Mouse (Mus musculus): Measurements from ENCODE around the gene Hbq1b. TPM values are rescaled to one million over a fixed set of nuclear protein-coding genes. Genes with fewer than 3 reads are reported as not detected.
A peak's percentile ranks its signal among the peaks of the same experiment; 100 is the strongest.
"Not testable (repeated sequence)": the region's sequence is repeated elsewhere in the genome, so short reads cannot be mapped to it uniquely, and the experiment has no call there.

Gene Hbq1b
- polyA plus RNA-seq, 1 experiment = not detected

DNA sequence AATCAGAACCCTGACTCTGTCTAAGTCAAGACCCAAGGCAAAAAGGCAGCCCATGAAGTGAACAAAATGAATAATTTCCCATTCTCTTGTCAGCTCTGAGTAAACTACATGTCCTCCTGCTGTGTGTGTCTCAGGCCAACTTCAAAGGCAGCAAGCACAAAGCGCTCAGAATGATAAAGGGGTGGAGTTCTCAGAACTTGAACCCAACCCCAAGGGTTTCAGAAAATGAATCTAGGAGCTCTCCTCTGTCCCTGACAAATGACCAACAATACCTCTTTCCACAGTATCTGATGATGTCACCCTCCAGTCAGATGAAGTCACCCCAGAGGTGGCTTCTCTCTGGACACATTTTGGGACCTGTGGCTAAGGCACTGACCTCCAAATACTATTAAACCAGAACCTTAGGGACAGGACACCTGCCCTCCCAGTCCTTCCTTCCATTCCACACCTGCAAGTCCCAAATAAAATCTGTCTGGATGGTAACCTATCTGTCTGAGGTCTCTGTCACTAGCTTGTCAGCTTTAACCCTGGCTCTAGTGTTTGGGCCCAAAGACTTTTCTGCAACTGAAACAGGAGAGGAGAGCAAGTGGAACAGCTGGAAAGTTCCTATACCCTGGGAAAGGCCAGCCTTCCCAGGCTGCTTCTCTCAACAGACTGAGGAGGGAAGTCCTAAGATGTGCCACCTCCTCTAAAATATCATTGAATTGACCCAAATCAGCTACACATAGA is 5.2 kb upstream of the Hbq1b start:
- Histone ChIP-seq H3K79me2 (ENCODE audit: control insufficient read depth, insufficient read depth) (no peaks in the 10 kb centered on the region), H3K4me3 (ENCODE audit: insufficient read depth, poor library complexity, severe bottlenecking) (no peak overlapping the region), H3K27me3 (ENCODE audit: control insufficient read depth, insufficient read depth, insufficient read length) (peaks cover 32% of the 10 kb centered on the region), H3K79me3 (ENCODE audit: low read depth) (no peaks in the 10 kb centered on the region), H3ac (ENCODE audit: control insufficient read depth, insufficient read length, low read depth) (no peak overlapping the region), H3K36me3 (ENCODE audit: control insufficient read depth, insufficient read depth) (no peaks in the 10 kb centered on the region)
- TF ChIP-seq MYOG (IDR thresholded peaks at IDR 0.05; ENCODE audit: control insufficient read depth, extremely low read depth, insufficient read length) (no peak), USF1 (IDR thresholded peaks at IDR 0.05; ENCODE audit: low read depth) (no peak), CEBPB (IDR thresholded peaks at IDR 0.05; ENCODE audit: low read depth) (no peak), FOSL1 (IDR thresholded peaks at IDR 0.05; ENCODE audit: insufficient read depth, low read length, poor library complexity, severe bottlenecking) (no peak), MAX (IDR thresholded peaks at IDR 0.05) (no peak), CTCF (IDR thresholded peaks at IDR 0.05; ENCODE audit: control insufficient read depth, insufficient read depth, insufficient read length) (no peak), MYOD1 (IDR thresholded peaks at IDR 0.05; ENCODE audit: control insufficient read depth, insufficient read length, low read depth) (no peak)

DNA sequence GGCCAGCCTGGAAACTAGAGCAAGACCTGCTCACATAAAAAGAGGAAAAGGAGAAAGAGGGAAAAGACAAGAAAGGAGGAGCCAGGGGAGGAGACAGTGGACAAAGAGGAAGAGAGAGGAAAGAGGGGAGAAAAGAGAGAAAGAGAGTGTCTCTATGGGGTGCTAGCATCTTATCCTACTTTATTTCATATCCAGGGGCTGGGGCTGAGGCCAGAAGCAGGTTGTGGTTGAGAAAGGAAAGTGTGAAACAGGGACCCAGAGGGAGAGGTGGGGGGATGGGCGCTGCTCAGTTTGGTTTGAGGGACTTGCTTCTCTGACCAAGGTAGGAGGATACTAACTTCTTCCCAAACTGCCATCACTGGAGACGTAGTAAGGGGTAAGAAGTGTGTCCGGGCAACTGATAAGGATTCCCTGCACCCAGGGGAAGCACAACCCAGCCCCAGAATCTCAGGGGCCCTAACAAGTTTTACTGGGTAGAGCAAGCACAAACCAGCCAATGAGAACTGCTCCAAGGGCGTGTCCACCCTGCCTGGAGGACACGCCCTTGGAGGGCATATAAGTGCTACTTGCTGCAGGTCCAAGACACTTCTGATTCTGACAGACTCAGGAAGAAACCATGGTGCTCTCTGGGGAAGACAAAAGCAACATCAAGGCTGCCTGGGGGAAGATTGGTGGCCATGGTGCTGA is 3.5 kb upstream of the Hbq1b start, which contains the start of gene Hba-a1:
TSS of gene Hba-a1 (plus strand) at position 421 of the 687 bp plus-strand sequence.
- H3K79me2 ChIP-seq (ENCODE audit: control insufficient read depth, insufficient read depth); H3K4me3 ChIP-seq (ENCODE audit: insufficient read depth, poor library complexity, severe bottlenecking); H3K79me3 ChIP-seq (ENCODE audit: low read depth); H3ac ChIP-seq (ENCODE audit: control insufficient read depth, insufficient read length, low read depth); H3K36me3 ChIP-seq (ENCODE audit: control insufficient read depth, insufficient read depth): not testable (repeated sequence)
- peaks cover 21% of the 10 kb centered on the region for H3K27me3 ChIP-seq (ENCODE audit: control insufficient read depth, insufficient read depth, insufficient read length)

DNA sequence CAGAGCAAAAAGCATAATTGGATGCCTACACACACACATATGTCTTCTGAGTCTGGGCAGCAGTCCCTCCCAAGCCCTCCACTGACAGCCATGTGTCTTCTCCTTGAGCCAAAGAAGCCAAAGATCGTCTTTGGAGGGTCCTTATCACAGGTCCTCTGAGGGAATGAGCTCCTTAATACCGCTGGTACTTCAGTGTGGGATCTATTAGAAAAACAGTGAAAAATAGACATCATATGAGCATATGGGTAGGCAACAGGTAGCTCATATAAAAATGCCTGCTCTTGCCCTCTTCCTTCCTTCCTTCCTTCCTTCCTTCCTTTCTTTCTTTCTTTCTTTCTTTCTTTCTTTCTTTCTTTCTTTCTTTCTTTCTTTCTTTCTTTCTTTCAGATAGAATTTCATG is 2.2 kb upstream of the Hbq1b start:
- H3K79me2 ChIP-seq (ENCODE audit: control insufficient read depth, insufficient read depth); H3ac ChIP-seq (ENCODE audit: control insufficient read depth, insufficient read length, low read depth); H3K36me3 ChIP-seq (ENCODE audit: control insufficient read depth, insufficient read depth); H3K79me3 ChIP-seq (ENCODE audit: low read depth); H3K4me3 ChIP-seq (ENCODE audit: insufficient read depth, poor library complexity, severe bottlenecking): not testable (repeated sequence)
- peaks cover 12% of the 10 kb centered on the region for H3K27me3 ChIP-seq (ENCODE audit: control insufficient read depth, insufficient read depth, insufficient read length)

DNA sequence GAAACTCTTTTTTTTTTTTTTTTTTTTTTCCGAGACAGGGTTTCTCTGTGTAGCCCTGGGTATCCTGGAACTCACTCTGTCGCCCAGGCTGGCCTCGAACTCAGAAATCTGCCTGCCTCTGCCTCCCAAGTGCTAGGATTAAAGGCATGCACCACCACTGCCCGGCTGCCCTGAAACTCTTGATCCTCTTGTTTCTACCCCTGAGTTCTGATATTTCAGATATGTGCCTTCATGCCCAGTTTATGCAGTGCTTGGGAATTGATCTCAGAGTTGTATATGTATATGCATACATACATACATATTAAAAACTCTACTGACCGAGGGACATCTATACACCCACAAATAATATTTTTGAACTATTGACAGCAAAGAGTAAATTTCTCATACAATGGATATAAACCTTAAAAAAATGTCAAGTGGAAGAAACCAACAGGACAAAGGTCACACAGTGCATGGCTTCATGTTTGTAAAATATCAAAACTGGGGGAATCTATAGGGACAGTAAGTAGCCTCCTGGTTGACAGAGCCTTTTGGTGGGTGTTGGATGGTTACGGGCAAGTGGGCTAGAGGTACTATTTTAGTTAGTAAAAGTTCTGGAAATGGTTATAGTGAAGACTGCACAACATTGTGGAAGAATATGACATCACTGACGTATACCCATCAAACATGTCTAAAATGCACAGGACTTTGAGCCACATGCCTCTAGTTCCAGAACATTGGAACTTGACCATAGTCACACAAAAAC is 1.6 kb upstream of the Hbq1b start:
- TF ChIP-seq MAX (IDR thresholded peaks at IDR 0.05) (no peak), CTCF (IDR thresholded peaks at IDR 0.05; ENCODE audit: control insufficient read depth, insufficient read depth, insufficient read length) (no peak), CEBPB (IDR thresholded peaks at IDR 0.05; ENCODE audit: low read depth) (no peak), MYOD1 (IDR thresholded peaks at IDR 0.05; ENCODE audit: control insufficient read depth, insufficient read length, low read depth) (no peak), USF1 (IDR thresholded peaks at IDR 0.05; ENCODE audit: low read depth) (no peak), MYOG (IDR thresholded peaks at IDR 0.05; ENCODE audit: control insufficient read depth, extremely low read depth, insufficient read length) (no peak), FOSL1 (IDR thresholded peaks at IDR 0.05; ENCODE audit: insufficient read depth, low read length, poor library complexity, severe bottlenecking) (no peak)
- Histone ChIP-seq H3K4me3 (ENCODE audit: insufficient read depth, poor library complexity, severe bottlenecking) (no peak overlapping the region), H3K27me3 (ENCODE audit: control insufficient read depth, insufficient read depth, insufficient read length) (peaks cover 9% of the 10 kb centered on the region), H3K79me3 (ENCODE audit: low read depth) (no peaks in the 10 kb centered on the region), H3ac (ENCODE audit: control insufficient read depth, insufficient read length, low read depth) (no peak overlapping the region), H3K36me3 (ENCODE audit: control insufficient read depth, insufficient read depth) (no peaks in the 10 kb centered on the region), H3K79me2 (ENCODE audit: control insufficient read depth, insufficient read depth) (no peaks in the 10 kb centered on the region)

DNA sequence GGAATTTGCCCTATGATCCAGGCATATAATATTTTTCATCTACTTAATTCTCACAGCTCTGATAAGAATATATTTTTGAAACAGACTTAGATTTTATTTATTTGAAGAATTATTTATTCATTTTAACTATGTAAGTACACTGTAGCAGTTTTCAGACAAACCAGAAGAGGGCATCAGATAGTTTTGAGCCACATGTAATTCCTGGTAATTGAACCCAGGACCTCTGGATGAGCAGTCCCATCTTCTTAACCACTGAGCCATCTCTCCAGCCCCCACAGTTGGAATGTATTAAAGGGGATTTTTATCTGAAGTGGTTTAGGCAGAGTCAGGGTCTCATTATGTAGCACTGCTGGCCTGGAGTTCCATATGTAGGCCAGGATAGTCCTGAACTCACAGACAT is 878 bp upstream of the Hbq1b start:
- not testable (repeated sequence) for H3K36me3 ChIP-seq (ENCODE audit: control insufficient read depth, insufficient read depth); H3K27me3 ChIP-seq (ENCODE audit: control insufficient read depth, insufficient read depth, insufficient read length); H3ac ChIP-seq (ENCODE audit: control insufficient read depth, insufficient read length, low read depth); H3K4me3 ChIP-seq (ENCODE audit: insufficient read depth, poor library complexity, severe bottlenecking); H3K79me2 ChIP-seq (ENCODE audit: control insufficient read depth, insufficient read depth); H3K79me3 ChIP-seq (ENCODE audit: low read depth)

DNA sequence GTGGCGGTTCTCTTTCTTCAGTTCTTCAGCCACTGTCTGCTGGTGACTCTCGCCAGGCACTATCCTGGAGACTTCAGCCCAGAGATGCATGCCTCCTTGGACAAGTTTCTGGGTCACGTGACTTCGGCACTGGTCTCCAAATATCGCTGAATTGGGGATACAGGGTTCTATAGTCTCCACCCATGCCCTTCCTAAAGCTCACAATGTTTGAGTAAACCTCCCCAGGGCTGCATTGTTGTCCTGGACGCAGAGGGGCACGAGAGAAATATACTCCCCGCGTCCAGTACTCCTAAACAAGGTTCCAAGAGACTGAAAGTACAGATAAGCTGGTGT is 694 bp downstream of the Hbq1b start:
- H3K79me2 ChIP-seq (ENCODE audit: control insufficient read depth, insufficient read depth) = no peaks in the 10 kb centered on the region
- no peaks in the 10 kb centered on the region for H3K36me3 ChIP-seq (ENCODE audit: control insufficient read depth, insufficient read depth)
- no peaks in the 10 kb centered on the region for H3K27me3 ChIP-seq (ENCODE audit: control insufficient read depth, insufficient read depth, insufficient read length)
- TF ChIP-seq USF1 (IDR thresholded peaks at IDR 0.05; ENCODE audit: low read depth) (peak; percentile 39), MYOG (IDR thresholded peaks at IDR 0.05; ENCODE audit: control insufficient read depth, extremely low read depth, insufficient read length) (no peak)
- no peaks in the 10 kb centered on the region for H3K79me3 ChIP-seq (ENCODE audit: low read depth)
- no peak overlapping the region for H3K4me3 ChIP-seq (ENCODE audit: insufficient read depth, poor library complexity, severe bottlenecking)
- H3ac ChIP-seq (ENCODE audit: control insufficient read depth, insufficient read length, low read depth) = no peak overlapping the region

DNA sequence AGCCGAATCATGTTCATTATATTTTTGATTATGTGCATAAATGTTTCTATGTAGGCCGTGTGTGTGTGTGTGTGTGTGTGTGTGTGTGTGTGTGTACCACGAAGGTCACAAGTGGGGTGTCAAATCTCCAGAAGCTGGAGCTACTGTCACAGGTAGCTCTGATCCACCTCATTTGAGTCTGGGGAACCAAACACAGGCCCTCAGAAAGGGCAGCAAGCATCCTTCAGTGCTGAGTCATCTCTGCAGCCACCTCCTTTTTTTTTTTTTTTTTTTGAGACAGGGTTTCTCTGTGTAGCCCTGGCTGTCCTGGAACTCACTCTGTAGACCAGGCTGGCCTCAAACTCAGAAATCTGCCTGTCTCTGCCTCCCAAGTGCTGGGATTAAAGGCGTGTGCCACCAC is 6.1 kb downstream of the Hbq1b start:
- H3K79me3 ChIP-seq (ENCODE audit: low read depth) = not testable (repeated sequence)

DNA sequence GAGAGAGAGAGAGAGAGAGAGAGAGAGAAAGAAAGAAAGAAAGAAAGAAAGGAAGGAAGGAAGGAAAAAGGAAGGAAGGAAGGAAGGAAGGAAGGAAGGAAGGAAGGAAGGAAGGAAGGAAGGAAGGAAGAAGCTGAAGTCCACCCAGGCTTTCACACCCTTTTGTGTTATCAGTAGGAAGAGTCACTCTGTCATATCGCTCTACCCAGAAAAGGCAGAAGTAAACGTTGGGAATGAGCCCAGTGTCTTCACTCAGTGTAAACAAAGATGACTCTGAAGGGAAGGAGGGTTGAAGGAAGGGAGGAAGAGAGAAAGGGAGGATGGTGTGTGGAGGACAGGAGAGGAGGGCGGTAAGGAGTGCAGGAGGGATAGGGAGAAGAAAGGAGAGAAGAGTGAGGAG is 6.7 kb downstream of the Hbq1b start:
- not testable (repeated sequence) for H3ac ChIP-seq (ENCODE audit: control insufficient read depth, insufficient read length, low read depth); H3K36me3 ChIP-seq (ENCODE audit: control insufficient read depth, insufficient read depth); H3K79me3 ChIP-seq (ENCODE audit: low read depth); H3K4me3 ChIP-seq (ENCODE audit: insufficient read depth, poor library complexity, severe bottlenecking); H3K79me2 ChIP-seq (ENCODE audit: control insufficient read depth, insufficient read depth); H3K27me3 ChIP-seq (ENCODE audit: control insufficient read depth, insufficient read depth, insufficient read length)

More for the DNA sequence above, 6.1 kb downstream of the Hbq1b start:
- not testable (repeated sequence) for H3K27me3 ChIP-seq (ENCODE audit: control insufficient read depth, insufficient read depth, insufficient read length); H3K4me3 ChIP-seq (ENCODE audit: insufficient read depth, poor library complexity, severe bottlenecking); H3ac ChIP-seq (ENCODE audit: control insufficient read depth, insufficient read length, low read depth); H3K79me2 ChIP-seq (ENCODE audit: control insufficient read depth, insufficient read depth); H3K36me3 ChIP-seq (ENCODE audit: control insufficient read depth, insufficient read depth)

DNA sequence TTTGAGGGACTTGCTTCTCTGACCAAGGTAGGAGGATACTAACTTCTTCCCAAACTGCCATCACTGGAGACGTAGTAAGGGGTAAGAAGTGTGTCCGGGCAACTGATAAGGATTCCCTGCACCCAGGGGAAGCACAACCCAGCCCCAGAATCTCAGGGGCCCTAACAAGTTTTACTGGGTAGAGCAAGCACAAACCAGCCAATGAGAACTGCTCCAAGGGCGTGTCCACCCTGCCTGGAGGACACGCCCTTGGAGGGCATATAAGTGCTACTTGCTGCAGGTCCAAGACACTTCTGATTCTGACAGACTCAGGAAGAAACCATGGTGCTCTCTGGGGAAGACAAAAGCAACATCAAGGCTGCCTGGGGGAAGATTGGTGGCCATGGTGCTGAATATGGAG is 9.4 kb downstream of the Hbq1b start, which contains the start of gene Hba-a2:
TSS of gene Hba-a2 (plus strand) at position 287 of the 400 bp plus-strand sequence.
- not testable (repeated sequence) for H3ac ChIP-seq (ENCODE audit: control insufficient read depth, insufficient read length, low read depth); H3K79me3 ChIP-seq (ENCODE audit: low read depth); H3K4me3 ChIP-seq (ENCODE audit: insufficient read depth, poor library complexity, severe bottlenecking); H3K79me2 ChIP-seq (ENCODE audit: control insufficient read depth, insufficient read depth); H3K27me3 ChIP-seq (ENCODE audit: control insufficient read depth, insufficient read depth, insufficient read length); H3K36me3 ChIP-seq (ENCODE audit: control insufficient read depth, insufficient read depth)
